Mouse (Mus musculus) embryonic facial prominence, embryonic 13.5 days (tissue): ENCODE data around the gene Zkscan14. TPM values are rescaled to one million over a fixed set of nuclear protein-coding genes. Genes with fewer than 3 reads are reported as not detected.
A peak's percentile ranks its signal among the peaks of the same experiment; 100 is the strongest.
"Not testable (repeated sequence)": the region's sequence is repeated elsewhere in the genome, so short reads cannot be mapped to it uniquely, and the experiment has no call there.

Source experiments
- ATAC-seq: fragments of 200-750 bp; cut with Nextera tagmentation; 2 replicates; pipeline ENCODE4 v1.8.0; 2017; ENCODE audit warnings: low read depth; ENCODE audit not compliant: insufficient number of reproducible peaks, insufficient read depth, low FRiP score, low TSS enrichment
- H3K27ac ChIP-seq: fragments of 300-500 bp; sonication (generic); 2 replicates; pipeline ENCODE4 v1.5.1; 2015; ENCODE audit warnings: moderate library complexity, mild to moderate bottlenecking, inconsistent platforms
- H3K27me3 ChIP-seq: fragments of 300-500 bp; sonication (generic); 2 replicates; pipeline ENCODE4 v1.6.1; 2015; ENCODE audit warnings: mild to moderate bottlenecking, inconsistent platforms
- H3K36me3 ChIP-seq: fragments of 300-500 bp; sonication (generic); 2 replicates; pipeline ENCODE4 v1.6.1; 2015; ENCODE audit warnings: mild to moderate bottlenecking, inconsistent platforms
- H3K4me1 ChIP-seq: fragments of 300-500 bp; sonication (generic); 2 replicates; pipeline ENCODE4 v1.6.1; 2015; ENCODE audit warnings: inconsistent platforms
- H3K4me2 ChIP-seq: fragments of 300-500 bp; sonication (generic); 2 replicates; pipeline ENCODE4 v1.6.1; 2015; ENCODE audit warnings: moderate library complexity, mild to moderate bottlenecking, inconsistent platforms
- H3K4me3 ChIP-seq: fragments of 300-500 bp; sonication (generic); 2 replicates; pipeline ENCODE4 v1.5.1; 2015; ENCODE audit warnings: mild to moderate bottlenecking, inconsistent platforms
- H3K9ac ChIP-seq: fragments of 300-500 bp; sonication (generic); 2 replicates; pipeline ENCODE4 v1.6.1; 2015; ENCODE audit warnings: mild to moderate bottlenecking, inconsistent platforms
- H3K9me3 ChIP-seq: fragments of 300-500 bp; sonication (generic); 2 replicates; pipeline ENCODE4 v1.6.1; 2016; ENCODE audit warnings: inconsistent platforms
- WGBS: fragments of 180-500 bp; shearing (Covaris S2); methylation state at CpG from one replicate; pipeline ENCODE4 v1.1.7; 2015; ENCODE audit warnings: mixed read lengths; 5-methylcytosine and 5-hydroxymethylcytosine counted together
- polyA plus RNA-seq: library from polyadenylated mRNA; unstranded; fragments of >200 nt; fragmentation: Nextera tagmentation; extraction: Ambion mirVana; gene quantifications from 2 replicates; pipeline ENCODE4 v1.2.1, GENCODE M21; 2015

The Zkscan14 gene
- polyA plus RNA-seq, 1 experiment from 2014 or later, result 11.2 TPM

DNA sequence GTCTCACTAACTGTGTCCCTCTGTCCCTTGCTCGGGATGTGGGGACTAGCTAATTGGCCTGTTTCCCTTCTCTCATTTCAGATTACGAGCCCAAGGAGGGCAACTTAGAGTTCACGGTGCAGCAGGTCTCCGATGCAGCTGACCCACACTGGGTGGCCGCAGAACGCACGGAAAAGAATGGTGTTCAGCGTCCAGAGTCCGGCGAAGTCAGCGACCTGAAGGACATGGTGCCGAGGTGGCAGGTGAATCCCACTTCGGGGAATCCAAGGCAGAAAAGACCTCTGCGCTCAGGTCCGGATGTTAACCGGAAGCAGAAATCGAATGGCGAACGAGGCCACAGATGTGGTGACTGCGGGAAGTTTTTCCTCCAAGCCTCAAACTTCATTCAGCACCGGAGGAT lies 16.5 kb upstream of the Zkscan14 start:
- ATAC-seq, result no peak
- peaks cover 77% of the 10 kb centered on the region for H3K36me3 ChIP-seq

DNA sequence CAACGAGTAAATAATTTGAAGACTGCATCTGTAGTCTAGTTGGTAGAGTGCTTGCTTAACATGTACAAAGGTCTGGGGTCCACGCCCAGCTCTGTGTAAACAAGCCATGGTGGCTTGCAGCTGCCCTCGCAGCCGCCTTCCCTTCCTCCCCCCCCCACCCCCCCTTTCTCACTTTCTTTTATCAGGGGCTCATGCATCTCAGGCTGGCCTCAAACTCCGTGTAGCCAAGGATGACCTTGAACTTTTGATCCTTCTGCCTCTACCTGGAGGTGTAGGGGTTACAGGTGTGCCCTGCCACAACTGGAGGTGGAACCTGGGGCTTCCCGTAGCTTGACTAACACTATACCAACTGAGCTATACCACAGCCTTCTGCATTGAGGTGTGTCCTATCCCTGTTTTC lies 16.1 kb upstream of the Zkscan14 start:
- Histone ChIP-seq H3K4me1 (no peaks in the 10 kb centered on the region), H3K27me3 (no peaks in the 10 kb centered on the region), H3K4me2 (no peak overlapping the region), H3K9ac (no peak overlapping the region), H3K27ac (no peak overlapping the region), H3K9me3 (no peaks in the 10 kb centered on the region), H3K36me3 (peaks cover 77% of the 10 kb centered on the region), H3K4me3 (no peak overlapping the region)
- 93% methylated on average over 6 of the region's 6 CpGs for WGBS
- ATAC-seq, result no peak

More for the DNA sequence above, 16.5 kb upstream of the Zkscan14 start:
- Histone ChIP-seq H3K4me2 (no peak overlapping the region), H3K4me1 (no peaks in the 10 kb centered on the region), H3K4me3 (no peak overlapping the region), H3K9ac (no peak overlapping the region), H3K27me3 (no peaks in the 10 kb centered on the region), H3K27ac (no peak overlapping the region), H3K9me3 (no peaks in the 10 kb centered on the region)
- 94% methylated on average over 21 of the region's 21 CpGs for WGBS

DNA sequence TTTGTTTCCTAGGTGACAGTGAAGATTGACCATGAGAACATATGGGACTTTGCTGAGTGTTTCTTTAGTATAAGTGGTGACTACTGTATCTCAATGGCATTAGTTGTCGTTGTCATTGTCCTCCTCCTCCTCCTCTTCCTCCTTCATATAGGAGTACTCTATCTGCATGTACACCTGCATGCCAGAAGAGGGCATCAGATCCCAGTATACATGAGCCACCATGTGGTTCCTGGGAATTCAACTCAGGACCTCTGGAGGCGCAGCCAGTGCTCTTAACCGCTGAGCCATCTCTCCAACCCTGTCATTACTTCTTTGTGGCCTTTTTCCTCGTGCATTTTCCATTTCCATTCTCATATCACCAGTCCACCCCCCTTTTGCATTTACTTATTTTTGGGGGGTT lies 13.0 kb upstream of the Zkscan14 start:
- H3K36me3 ChIP-seq, result peaks cover 80% of the 10 kb centered on the region
- H3K4me1 ChIP-seq, result no peaks in the 10 kb centered on the region
- no peaks in the 10 kb centered on the region for H3K9me3 ChIP-seq
- ATAC-seq, result no peak
- H3K4me3 ChIP-seq, result no peak overlapping the region
- 59% methylated on average over 4 of the region's 4 CpGs for WGBS
- no peak overlapping the region for H3K27ac ChIP-seq
- H3K4me2 ChIP-seq, result no peak overlapping the region
- no peaks in the 10 kb centered on the region for H3K27me3 ChIP-seq
- no peak overlapping the region for H3K9ac ChIP-seq

DNA sequence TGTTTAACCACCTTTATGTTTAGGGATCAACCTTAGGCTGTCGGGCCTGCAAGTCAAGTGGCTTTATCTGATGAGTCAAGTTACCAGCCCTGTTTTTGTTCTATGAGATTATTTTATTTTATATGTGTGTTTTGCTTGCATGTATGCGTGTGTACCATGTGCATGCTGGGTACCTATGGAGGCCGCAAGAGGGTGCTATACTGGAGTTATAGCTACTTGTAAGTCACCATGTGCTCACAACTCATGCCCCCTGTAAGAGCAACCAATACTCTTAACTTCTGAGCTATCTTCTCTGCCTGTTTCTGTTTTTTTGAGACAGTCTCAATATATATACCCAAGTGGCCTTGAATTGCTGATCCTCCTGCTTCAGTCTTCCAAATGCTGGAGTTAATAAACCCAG lies 11.8 kb upstream of the Zkscan14 start:
- Histone ChIP-seq H3K27ac (no peak overlapping the region), H3K4me1 (no peaks in the 10 kb centered on the region), H3K36me3 (peaks cover 79% of the 10 kb centered on the region), H3K9ac (no peak overlapping the region), H3K27me3 (no peaks in the 10 kb centered on the region), H3K4me3 (no peak overlapping the region), H3K4me2 (no peak overlapping the region), H3K9me3 (no peaks in the 10 kb centered on the region)
- no peak for ATAC-seq
- WGBS, result 97% methylated on average over 3 of the region's 3 CpGs

DNA sequence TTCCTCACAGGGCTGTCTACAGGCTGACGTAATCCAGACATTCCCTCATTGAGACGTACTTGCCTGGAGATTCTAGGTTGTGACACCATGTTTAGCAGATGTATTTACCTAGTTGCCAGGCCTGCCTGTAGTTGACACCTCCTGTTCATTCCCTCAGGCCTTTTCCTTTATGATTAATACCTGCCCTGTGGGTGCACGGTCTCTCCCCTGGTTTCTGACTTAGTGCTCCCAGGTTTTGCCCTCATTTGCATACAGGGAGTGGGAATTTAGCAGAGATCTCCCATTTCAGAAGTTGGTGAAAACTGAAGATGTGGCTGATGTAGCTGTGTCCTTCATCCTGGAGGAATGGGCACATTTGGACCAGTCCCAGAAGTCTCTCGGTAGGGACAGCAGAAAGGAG lies 10.5 kb upstream of the Zkscan14 start:
- peaks cover 73% of the 10 kb centered on the region for H3K36me3 ChIP-seq
- H3K4me3 ChIP-seq, result no peak overlapping the region
- no peaks in the 10 kb centered on the region for H3K4me1 ChIP-seq
- H3K4me2 ChIP-seq, result no peak overlapping the region
- no peak overlapping the region for H3K27ac ChIP-seq
- H3K27me3 ChIP-seq, result no peaks in the 10 kb centered on the region
- H3K9ac ChIP-seq, result no peak overlapping the region
- ATAC-seq, result no peak
- H3K9me3 ChIP-seq, result no peaks in the 10 kb centered on the region
- 87% methylated on average over 4 of the region's 4 CpGs for WGBS

DNA sequence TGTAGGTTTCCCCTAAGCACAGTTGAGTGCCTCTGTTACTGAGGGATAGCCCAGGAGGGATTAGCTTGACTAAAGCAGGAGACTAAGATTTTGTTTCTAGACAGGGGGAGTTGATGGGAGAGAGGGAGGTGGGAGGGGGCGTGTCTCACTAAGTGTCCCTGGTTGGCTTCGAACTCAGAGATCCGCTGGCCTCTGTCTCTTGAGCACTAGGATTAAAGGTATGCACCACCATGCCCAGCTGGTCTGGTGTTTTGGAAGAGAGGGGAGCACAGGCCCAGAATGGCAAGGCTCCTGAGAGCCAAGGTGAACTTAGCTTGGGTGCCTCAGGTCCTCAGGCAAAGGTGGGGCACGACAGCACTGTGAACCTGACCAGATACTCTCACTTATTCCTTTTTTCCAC lies 9.7 kb upstream of the Zkscan14 start:
- peaks cover 80% of the 10 kb centered on the region for H3K36me3 ChIP-seq
- H3K4me2 ChIP-seq, result no peak overlapping the region
- H3K9ac ChIP-seq, result no peak overlapping the region
- no peaks in the 10 kb centered on the region for H3K9me3 ChIP-seq
- WGBS, result 95% methylated on average over 4 of the region's 4 CpGs
- no peaks in the 10 kb centered on the region for H3K4me1 ChIP-seq
- H3K27me3 ChIP-seq, result no peaks in the 10 kb centered on the region
- ATAC-seq, result no peak
- H3K4me3 ChIP-seq, result no peak overlapping the region
- H3K27ac ChIP-seq, result no peak overlapping the region

DNA sequence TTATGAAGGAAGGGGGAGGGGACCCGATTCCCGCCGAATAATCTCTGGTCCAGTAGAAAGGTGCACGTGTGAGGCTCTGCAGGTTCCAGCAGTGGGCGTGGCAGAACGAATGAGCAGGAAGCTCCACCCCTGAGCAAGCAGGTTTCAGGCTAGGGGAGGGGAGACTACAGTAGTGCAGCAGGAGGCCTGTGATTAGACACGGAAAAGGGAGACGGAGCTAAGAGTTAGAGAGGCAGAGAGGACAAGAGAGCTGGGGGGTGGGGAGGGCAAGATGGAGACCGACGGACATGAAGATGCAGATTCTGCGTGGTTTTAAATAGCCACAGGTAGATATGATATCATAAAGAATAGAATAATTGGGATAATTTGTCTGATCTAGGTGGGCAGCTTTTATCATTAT lies 6.7 kb upstream of the Zkscan14 start:
- ATAC-seq, H3K9me3 ChIP-seq, H3K4me3 ChIP-seq, H3K4me2 ChIP-seq, H3K27me3 ChIP-seq, H3K27ac ChIP-seq, H3K9ac ChIP-seq: not testable (repeated sequence)
- 44% methylated on average over 11 of the region's 11 CpGs for WGBS
- H3K4me1 ChIP-seq, result peaks cover 12% of the 10 kb centered on the region
- peaks cover 59% of the 10 kb centered on the region for H3K36me3 ChIP-seq

DNA sequence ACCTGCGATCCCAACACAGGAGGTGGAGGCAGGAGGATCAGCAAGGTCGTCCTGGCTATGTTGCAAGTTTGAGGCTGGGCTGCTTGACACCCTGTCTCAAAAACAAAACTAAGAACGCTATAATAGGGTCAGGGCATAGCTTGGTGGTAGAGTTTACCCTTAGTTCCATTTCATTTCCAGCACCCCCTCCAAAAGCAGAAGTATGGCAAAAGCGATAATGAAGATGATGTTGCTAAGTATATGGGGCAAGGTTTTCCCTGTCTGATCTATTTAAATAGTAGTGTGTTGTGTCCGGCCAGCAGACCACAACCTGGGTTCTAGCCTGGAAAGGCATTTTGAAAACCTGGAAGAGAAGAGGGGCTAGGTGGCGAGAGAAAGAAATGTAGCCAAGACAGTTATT lies 6.3 kb upstream of the Zkscan14 start:
- no peak overlapping the region for H3K9ac ChIP-seq
- no peak overlapping the region for H3K27ac ChIP-seq
- no peak overlapping the region for H3K4me3 ChIP-seq
- 82% methylated on average over 6 of the region's 6 CpGs for WGBS
- H3K4me2 ChIP-seq, result no peak overlapping the region
- no peaks in the 10 kb centered on the region for H3K9me3 ChIP-seq
- no peaks in the 10 kb centered on the region for H3K27me3 ChIP-seq
- peaks cover 12% of the 10 kb centered on the region for H3K4me1 ChIP-seq
- H3K36me3 ChIP-seq, result peaks cover 55% of the 10 kb centered on the region
- no peak for ATAC-seq

DNA sequence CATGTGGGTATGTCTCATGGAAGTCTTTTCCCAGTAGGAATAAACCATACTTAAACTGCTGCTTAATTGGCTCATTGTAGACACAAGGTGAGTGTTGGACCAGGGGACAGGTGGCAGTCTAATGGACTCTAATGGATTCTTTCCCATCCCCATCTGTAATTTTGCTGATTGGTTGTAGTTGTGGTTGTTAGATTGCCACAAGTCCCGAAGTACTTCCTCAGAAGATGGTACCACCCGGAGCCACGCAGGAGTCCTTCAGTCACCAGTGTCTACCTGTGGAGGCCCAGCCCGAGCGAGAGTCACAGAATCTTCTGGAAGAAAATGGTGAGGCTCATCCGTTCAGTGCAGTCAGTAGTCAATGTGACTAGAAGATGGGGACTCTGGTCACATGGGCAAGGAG lies 5.7 kb upstream of the Zkscan14 start:
- Histone ChIP-seq H3K4me2 (no peak overlapping the region), H3K27ac (no peak overlapping the region), H3K4me1 (peaks cover 12% of the 10 kb centered on the region), H3K36me3 (peaks cover 49% of the 10 kb centered on the region), H3K27me3 (no peaks in the 10 kb centered on the region), H3K9ac (no peak overlapping the region), H3K9me3 (no peaks in the 10 kb centered on the region), H3K4me3 (no peak overlapping the region)
- WGBS, result 94% methylated on average over 6 of the region's 6 CpGs
- no peak for ATAC-seq

DNA sequence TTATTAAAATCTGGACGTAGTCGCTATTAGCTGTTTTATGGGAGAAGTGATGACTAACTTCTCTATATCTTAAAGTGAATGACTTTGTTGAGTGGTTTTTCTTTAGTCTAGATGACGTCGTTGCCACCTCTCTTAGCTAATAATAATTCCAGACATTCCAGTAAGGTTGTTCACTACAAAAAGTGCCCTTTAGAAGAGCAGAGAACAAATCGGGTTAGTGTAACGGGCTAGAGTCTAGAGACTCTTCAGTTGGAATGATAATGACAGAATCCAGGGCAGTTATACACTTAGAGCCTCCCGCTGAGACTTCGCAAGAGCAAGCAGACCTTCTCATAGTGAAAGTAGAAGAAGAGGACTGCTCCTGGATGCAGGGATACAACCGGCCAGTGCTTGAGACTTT lies 3.4 kb upstream of the Zkscan14 start:
- no peak for ATAC-seq
- Histone ChIP-seq H3K4me2 (peak overlapping the region; percentile 59), H3K27ac (0 out of 2 replicates have a peak overlapping the region, but pooled peaks have one; percentile 22), H3K4me3 (peak overlapping the region; percentile 59), H3K9me3 (no peaks in the 10 kb centered on the region), H3K4me1 (peaks cover 23% of the 10 kb centered on the region), H3K36me3 (peaks cover 26% of the 10 kb centered on the region), H3K27me3 (no peaks in the 10 kb centered on the region), H3K9ac (peak overlapping the region; percentile 65)
- 26% methylated on average over 9 of the region's 9 CpGs for WGBS

DNA sequence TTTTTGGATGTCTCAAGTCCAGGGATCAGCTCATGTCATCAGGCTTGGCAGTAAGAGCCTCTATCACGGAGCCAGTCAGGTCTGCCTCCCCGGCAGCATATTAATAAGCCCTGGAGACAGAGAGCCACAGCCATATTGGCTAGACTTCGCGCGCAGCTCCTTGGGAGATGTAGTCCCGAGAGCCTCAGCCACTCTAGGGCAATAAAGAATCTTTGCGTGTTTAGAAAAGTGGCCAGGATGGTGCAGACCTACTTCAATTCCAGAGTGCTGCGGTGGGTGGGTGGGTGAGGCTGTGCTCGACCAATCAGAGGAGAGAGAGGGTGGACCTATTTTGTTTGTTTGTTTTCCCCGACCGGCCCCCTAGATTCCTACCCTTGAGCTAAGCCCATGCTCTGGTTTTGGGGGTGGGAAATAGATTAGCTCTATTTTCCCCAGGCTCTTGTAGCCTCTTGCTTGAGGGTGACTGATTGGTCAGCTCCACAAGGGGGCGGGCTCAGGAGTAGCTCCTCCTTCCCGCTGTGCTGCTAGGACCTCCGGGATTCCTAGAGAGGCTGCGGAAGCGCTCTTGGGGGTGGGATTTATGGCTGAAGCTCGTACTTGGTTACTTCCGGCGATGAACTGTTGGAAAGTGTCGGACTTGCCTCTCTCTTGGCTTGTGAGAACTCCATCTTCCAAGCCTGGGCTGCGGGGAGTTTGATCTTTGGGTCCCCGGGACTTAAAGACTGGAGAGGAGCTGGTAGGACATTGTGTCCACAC lies 2.4 kb upstream of the Zkscan14 start, which contains the start of gene Zkscan5:
Gene Zkscan5 (plus strand): TSS at position 627 of the 756 bp plus-strand sequence.
- peak within 1 kb of the TSS; percentile 73 for H3K9ac ChIP-seq
- H3K9me3 ChIP-seq, result no peaks in the 10 kb centered on the region
- peak within 1 kb of the TSS; percentile 59 for H3K4me2 ChIP-seq
- no peaks in the 10 kb centered on the region for H3K27me3 ChIP-seq
- peak within 1 kb of the TSS; percentile 59 for H3K4me3 ChIP-seq
- peak within 1 kb of the TSS; percentile 93 for H3K27ac ChIP-seq
- peaks cover 18% of the 10 kb centered on the region for H3K36me3 ChIP-seq
- peak; percentile 96 for ATAC-seq
- H3K4me1 ChIP-seq, result peaks cover 23% of the 10 kb centered on the region
- under 1% methylated on average over 22 of the region's 22 CpGs for WGBS

DNA sequence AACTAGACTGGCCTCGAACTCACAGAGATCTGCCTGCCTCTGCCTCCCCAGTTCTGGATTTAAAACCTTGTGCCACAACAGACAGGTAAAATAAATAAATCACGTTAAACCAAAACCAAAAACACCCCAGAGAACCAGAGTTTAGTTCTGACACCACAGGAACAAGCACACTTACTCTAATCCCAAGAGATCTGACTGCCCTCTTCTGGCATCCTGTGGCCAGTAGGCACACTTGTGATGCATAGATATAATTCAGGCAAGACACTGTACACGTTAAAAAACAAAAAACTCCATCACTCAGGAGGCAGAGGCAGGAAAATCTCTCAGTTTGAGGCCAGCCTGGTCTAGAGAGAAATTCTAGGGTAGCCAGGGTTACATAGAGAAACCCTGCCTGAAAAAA lies 778 bp upstream of the Zkscan14 start:
- peaks cover 11% of the 10 kb centered on the region; the same call in 1 of the 2 replicates for H3K36me3 ChIP-seq
- WGBS, result 53% methylated on average over 3 of the region's 3 CpGs

More for the DNA sequence above, 778 bp upstream of the Zkscan14 start:
- Histone ChIP-seq H3K4me2 (no peak overlapping the region), H3K27me3 (no peaks in the 10 kb centered on the region), H3K4me3 (no peak overlapping the region), H3K27ac (no peak overlapping the region), H3K9me3 (no peaks in the 10 kb centered on the region), H3K9ac (no peak overlapping the region), H3K4me1 (peaks cover 23% of the 10 kb centered on the region)
- no peak for ATAC-seq
